Mouse (Mus musculus) cerebellum, postnatal 36 days (tissue): Measurements from ENCODE around the gene Gm28305.
A peak's percentile ranks its signal among the peaks of the same experiment; 100 is the strongest.

Experiments used
- DNase-seq, 2 experiments: peaks; one replicate each; pipeline ENCODE4 v3.0.0; 2021 to 2022; ENCODE audit warnings: mixed read lengths in 2 of 2

The Gm28305 gene

DNA sequence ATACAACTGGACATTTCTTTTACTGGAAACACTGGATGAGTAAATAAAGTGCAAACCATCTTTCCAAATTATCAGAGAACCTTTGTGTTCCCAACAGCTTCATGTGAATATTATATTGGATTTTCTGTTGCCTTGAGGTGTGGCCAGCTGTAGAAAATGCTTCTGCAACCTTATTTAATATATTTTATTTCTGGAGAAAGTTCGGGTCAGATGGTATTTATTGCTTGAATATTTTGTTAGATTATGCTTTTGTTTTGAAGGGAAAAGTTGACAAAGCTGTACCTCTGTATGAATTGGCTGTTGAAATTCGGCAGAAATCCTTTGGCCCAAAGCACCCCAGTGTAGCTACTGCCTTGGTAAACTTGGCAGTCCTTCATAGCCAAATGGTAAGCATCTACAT, at the start of gene Gm28305:
TSS of gene Gm28305 (plus strand) at position 301 of the 400 bp plus-strand sequence.
- no peak for DNase-seq

DNA sequence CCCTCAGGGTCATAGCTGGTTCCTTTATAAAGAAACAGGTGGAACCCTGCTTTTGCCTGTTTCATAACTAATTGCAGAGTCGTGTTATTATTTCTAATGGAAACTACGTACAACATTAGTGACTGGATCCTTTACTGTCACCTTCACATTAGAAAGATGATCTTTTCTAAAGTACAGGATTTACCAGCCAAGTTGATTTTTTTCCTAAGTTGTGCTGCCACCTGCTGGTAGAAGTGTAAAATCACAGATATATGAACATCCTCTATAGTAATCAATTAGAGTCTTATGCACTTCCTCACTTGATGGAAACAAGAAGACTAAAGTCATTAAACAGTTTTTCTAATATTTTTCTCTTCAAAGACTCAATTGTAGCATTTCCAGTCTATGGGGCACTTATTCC, 44.0 kb upstream of the Gm28305 start:
- DNase-seq, result peak; percentile 47 to 64

- no peak for DNase-seq
Observed at GRCm38 (mm10) chr9:104000601-104001000, 39.9 kb upstream of the Gm28305 start.

DNA sequence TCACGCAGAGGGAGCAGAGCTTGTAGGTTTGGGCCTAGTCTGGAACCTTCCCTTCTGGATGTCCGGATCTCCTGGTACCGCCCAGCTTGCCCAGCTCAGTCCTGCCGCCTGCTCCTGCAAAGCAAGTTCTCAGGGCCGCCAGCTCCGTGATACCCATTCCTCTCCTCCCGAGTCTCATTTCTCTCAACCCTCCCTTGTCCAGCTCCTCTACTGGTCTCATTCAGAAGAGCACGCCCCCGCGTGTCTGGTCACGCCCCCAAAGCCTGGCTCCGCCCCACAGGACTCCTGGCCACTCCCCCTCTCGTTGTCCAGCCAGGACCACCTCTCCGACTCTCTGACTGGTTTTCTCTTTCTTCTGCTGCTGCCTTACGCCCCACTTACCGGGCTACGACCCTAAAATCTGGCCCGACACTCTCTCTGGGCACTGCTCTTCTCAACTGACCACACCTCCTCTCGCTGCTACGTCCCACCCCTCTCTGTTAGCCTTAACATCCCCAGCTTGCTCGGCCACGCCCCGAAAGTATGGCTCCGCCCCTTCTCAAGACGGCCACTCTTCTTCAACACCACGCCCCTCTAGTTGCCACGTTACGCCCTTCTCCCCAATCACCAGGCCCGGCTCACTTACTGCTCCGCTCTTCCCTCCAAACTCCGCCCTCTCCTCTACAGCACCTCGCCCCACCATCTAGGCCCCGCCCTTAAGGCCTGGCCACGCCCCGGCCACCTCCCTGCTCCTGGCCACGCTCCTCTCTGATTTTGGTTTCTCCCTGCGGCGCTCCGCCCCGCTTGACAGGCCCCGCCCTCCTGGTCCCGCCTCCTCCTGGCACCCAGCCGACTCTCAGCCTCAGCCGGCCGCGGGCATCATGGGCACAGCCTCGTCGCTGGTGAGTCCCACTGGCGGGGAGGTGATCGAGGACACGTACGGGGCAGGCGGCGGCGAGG, 38.3 kb upstream of the Gm28305 start, which contains the start of gene Nphp3:
TSS of gene Nphp3 (plus strand) at position 624 of the 939 bp plus-strand sequence.
- peak; percentile 98 to 99 for DNase-seq

- DNase-seq, result peak in 1 of 2 experiments; percentile 77
Observed at GRCm38 (mm10) chr9:104002913-104003330, 37.5 kb upstream of the Gm28305 start.

- DNase-seq, result no peak
Observed at GRCm38 (mm10) chr9:104014526-104014925, 25.9 kb upstream of the Gm28305 start.

GRCm38 (mm10) chr9:104021026-104021425, 19.4 kb upstream of the Gm28305 start:
- no peak for DNase-seq

DNA sequence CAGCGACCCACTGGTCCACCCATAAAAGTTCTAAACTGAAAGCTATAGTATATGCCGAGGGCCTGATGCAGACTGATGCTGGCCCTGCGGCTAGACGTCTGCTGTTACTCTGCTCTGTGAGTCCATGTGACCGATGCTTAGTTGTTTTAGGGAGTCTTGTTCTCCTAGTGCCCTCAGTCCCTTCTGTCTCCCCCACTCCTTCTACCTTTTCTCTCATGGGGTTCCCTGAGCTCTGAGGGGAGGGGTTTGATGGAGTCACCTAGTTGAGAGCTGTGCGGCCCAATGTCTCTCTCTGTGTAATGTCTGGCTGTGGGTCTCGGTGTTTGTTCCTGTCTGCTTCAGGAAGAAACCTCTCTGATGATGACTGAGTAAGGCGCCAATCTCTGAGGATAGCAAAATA, 13.3 kb upstream of the Gm28305 start:
- DNase-seq, result no peak

DNA sequence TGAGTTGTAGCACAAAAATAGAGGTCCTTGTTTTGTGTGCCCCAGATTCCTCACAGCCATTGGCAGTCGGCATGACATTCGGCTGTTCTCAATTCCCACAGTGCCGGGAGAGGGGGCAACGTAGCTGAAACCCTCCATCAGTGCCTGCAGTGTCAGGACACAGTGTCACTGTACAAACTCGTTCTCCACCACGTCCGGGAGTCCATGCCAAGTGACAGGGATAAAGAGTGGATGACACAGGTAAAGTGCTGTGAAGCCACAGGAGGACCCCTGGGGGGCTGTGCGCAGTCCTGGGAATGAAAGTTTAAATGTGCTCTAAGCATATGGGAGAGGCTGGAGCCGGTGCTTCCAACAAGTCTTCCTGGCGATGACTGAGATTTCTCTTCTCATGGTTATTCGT, 10.6 kb upstream of the Gm28305 start:
- no peak for DNase-seq

GRCm38 (mm10) chr9:104034231-104034630, 6.2 kb upstream of the Gm28305 start:
- DNase-seq, result no peak

GRCm38 (mm10) chr9:104034718-104035117, 5.7 kb upstream of the Gm28305 start:
- DNase-seq, result no peak

GRCm38 (mm10) chr9:104035261-104036015, 5.0 kb upstream of the Gm28305 start:
- DNase-seq, result peak; percentile 61 to 65

GRCm38 (mm10) chr9:104038266-104038665, 2.2 kb upstream of the Gm28305 start:
- DNase-seq, result no peak

DNA sequence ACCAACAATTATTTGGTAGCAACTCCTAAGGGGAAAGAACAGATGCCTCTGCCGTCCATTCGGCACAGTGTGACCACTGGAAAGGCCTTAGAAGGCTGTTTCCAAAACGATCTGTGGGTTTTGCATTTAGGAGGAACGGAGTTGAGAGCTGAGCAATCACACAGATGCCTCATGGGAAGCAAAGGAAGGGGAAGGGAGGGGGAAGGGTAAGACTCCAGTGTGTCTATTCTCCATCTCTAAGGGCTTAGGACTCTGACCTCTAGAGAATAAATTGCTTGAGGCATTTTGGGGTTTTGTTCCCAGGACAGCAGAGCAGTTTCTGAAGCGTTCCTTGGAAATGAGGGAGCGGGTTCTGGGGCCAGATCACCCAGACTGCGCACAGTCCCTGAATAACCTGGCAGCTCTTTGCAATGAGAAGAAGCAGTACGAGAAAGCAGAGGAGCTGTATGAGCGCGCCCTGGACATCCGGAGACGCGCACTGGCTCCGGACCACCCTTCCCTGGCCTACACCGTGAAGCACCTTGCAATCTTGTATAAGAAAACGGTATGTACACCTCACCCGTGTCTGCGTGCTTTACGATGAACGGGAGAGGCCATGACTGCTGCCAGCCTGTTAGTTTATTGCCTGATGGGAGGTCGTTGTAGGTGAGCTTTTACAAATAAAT, 1.3 kb upstream of the Gm28305 start:
- DNase-seq, result no peak

GRCm38 (mm10) chr9:104039742-104040141, 720 bp upstream of the Gm28305 start:
- DNase-seq, result no peak

DNA sequence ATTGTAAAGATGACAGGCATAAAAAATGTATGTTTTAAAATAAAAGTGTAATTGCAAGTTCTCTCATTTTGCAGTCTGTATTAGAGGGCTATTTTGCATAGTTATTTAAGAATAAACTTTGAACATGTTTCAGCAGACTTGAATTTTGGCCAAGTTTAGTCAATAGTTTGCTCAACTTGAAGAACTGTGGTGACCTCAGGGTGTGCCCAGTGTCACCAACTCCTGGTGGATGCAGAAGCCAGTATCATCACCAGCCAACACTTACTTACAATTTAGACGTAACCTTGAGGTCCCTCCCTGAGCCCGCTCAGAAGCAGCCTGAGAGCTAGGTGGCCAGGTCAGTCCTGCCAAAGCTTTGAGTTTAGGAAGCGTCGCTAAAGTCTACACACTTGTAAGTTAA, 3.2 kb downstream of the Gm28305 start:
- DNase-seq, result no peak

GRCm38 (mm10) chr9:104051028-104051427, 10.6 kb downstream of the Gm28305 start:
- DNase-seq, result no peak

GRCm38 (mm10) chr9:104062430-104063243, 22.2 kb downstream of the Gm28305 start, which contains the start of gene Uba5:
TSS of gene Uba5 (minus strand) at chr9:104063134.
- DNase-seq, result peak in 1 of 2 experiments; percentile 77

GRCm38 (mm10) chr9:104063244-104063961, 22.9 kb downstream of the Gm28305 start, which contains the start of gene Acad11:
TSS of gene Acad11 (plus strand) at chr9:104063377.
- peak; percentile 82 to 94 for DNase-seq

- no peak for DNase-seq
Observed at GRCm38 (mm10) chr9:104064571-104064970, 24.1 kb downstream of the Gm28305 start.

GRCm38 (mm10) chr9:104070241-104070640, 29.8 kb downstream of the Gm28305 start:
- no peak for DNase-seq
